Mouse (Mus musculus) midbrain, postnatal 0 days (tissue): ENCODE measurements around the gene P3h3. TPM values are rescaled to one million over a fixed set of nuclear protein-coding genes. Genes with fewer than 3 reads are reported as not detected.
"Not testable (repeated sequence)": the region's sequence is repeated elsewhere in the genome, so short reads cannot be mapped to it uniquely, and the experiment has no call there.

Experiments
- ATAC-seq: fragments of 200-750 bp; cut with Nextera tagmentation; 2 replicates; pipeline ENCODE4 v1.8.0; 2017; ENCODE audit warnings: moderate number of reproducible peaks, mild to moderate bottlenecking, moderate TSS enrichment, moderate library complexity; ENCODE audit not compliant: low FRiP score
- DNase-seq: peaks from one replicate; pipeline ENCODE4 v3.0.0-alpha.2; 2015; ENCODE audit warnings: low spot score
- H3K27ac ChIP-seq: fragments of 300-500 bp; sonication (generic); 2 replicates; pipeline ENCODE4 v1.5.1; 2014; ENCODE audit warnings: low read depth, mild to moderate bottlenecking, low read length, mixed read lengths
- H3K27me3 ChIP-seq: fragments of 300-500 bp; sonication (generic); 2 replicates; pipeline ENCODE4 v1.6.1; 2014; ENCODE audit warnings: low read length, control low read depth, mixed read lengths; ENCODE audit not compliant: insufficient read depth
- H3K36me3 ChIP-seq: fragments of 300-500 bp; sonication (generic); 2 replicates; pipeline ENCODE4 v1.6.1; 2014; ENCODE audit warnings: low read length, control low read depth, mixed read lengths; ENCODE audit not compliant: insufficient read depth
- H3K4me1 ChIP-seq: fragments of 300-500 bp; sonication (generic); 2 replicates; pipeline ENCODE4 v1.6.1; 2014; ENCODE audit warnings: mild to moderate bottlenecking, control low read depth, antibody characterized with exemption, low read length, mixed read lengths; ENCODE audit not compliant: insufficient read depth
- H3K4me2 ChIP-seq: fragments of 300-500 bp; sonication (generic); 2 replicates; pipeline ENCODE4 v1.6.1; 2014; ENCODE audit warnings: low read depth, mild to moderate bottlenecking, low read length, mixed read lengths; ENCODE audit not compliant: poor library complexity, severe bottlenecking
- H3K4me3 ChIP-seq: fragments of 300-500 bp; sonication (generic); 2 replicates; pipeline ENCODE4 v1.5.1; 2014; ENCODE audit warnings: low read depth, mild to moderate bottlenecking, low read length, moderate library complexity
- H3K9ac ChIP-seq: fragments of 300-500 bp; sonication (generic); replicated peaks from 2 replicates; pipeline ENCODE4 v1.6.1; 2014; ENCODE audit warnings: mild to moderate bottlenecking, low read length, moderate library complexity, mixed read lengths; ENCODE audit not compliant: poor library complexity, severe bottlenecking
- H3K9me3 ChIP-seq: fragments of 300-500 bp; sonication (generic); 2 replicates; pipeline ENCODE4 v1.6.1; 2016; ENCODE audit warnings: low read length, control low read depth
- CTCF ChIP-seq: IDR thresholded peaks from 2 replicates; pipeline ENCODE4 v1.5.1; 2016; ENCODE audit warnings: antibody characterized with exemption, mild to moderate bottlenecking
- WGBS: fragments of 180-500 bp; shearing (Covaris S2); extraction: QIAGEN DNeasy Blood & Tissue Kit; methylation state at CpG from one replicate; pipeline ENCODE4 v1.1.7; 2014; 5-methylcytosine and 5-hydroxymethylcytosine counted together
- polyA plus RNA-seq: library from polyadenylated mRNA; unstranded; fragments of >200 nt; fragmentation: Nextera tagmentation; extraction: Ambion mirVana; gene quantifications from 2 replicates; pipeline ENCODE4 v1.2.1, GENCODE M21; 2015
- total RNA-seq: library from RNA; depleted of rRNA; stranded (reverse); fragments of >200 nt; gene quantifications from 2 replicates; pipeline ENCODE4 v1.2.3, GENCODE M21; 2014

Gene P3h3
- total and polyA plus RNA-seq, 2 experiments from 2014 or later = 11.2 to 74.4 TPM

- TF ChIP-seq CTCF = no peak
- Histone ChIP-seq H3K36me3 (peaks cover 43% of the 10 kb centered on the region), H3K9me3 (no peaks in the 10 kb centered on the region), H3K27me3 (no peaks in the 10 kb centered on the region), H3K4me1 (peaks cover 14% of the 10 kb centered on the region), H3K4me3 (peak within 1 kb of the TSS; percentile 61), H3K4me2 (peak within 1 kb of the TSS; percentile 87), H3K9ac (peak within 1 kb of the TSS; percentile 71), H3K27ac (peak within 1 kb of the TSS; percentile 74)
- DNase-seq (peak; percentile 93), ATAC-seq (peak; percentile 83)
- WGBS = under 1% methylated on average over 22 of the region's 22 CpGs
Measured at GRCm38 (mm10) chr6:124813933-124814332, 43.6 kb downstream of the P3h3 start, which contains the start of gene Tpi1. Gene Tpi1 (minus strand): TSS chr6:124814296.

DNA sequence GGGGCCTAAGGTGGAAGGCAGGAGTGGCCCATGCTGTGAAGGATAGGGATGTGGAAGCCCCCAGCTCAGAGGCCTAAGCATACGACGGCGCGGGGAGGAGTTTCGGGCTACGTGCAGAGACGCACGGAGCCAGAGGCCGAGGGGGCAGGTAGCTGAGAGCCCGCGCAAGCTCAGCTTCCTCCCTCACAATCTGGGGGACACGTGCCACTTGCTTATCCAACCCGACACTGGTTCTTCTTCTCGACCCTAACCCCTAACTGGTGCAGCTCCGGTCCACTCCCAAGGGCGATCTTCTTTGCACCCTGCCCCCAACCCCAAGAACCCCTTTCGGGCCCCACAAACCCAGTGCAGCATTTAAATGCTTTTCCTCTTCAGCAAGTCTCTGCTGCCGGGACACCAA, 44.1 kb downstream of the P3h3 start:
- Histone ChIP-seq H3K9ac (peak overlapping the region; percentile 71), H3K9me3 (no peaks in the 10 kb centered on the region), H3K27ac (peak overlapping the region; percentile 74), H3K4me3 (peak overlapping the region; percentile 61), H3K4me1 (peaks cover 14% of the 10 kb centered on the region), H3K27me3 (no peaks in the 10 kb centered on the region), H3K4me2 (peak overlapping the region; percentile 87), H3K36me3 (peaks cover 41% of the 10 kb centered on the region)
- TF ChIP-seq CTCF = no peak
- 0% methylated on average over 18 of the region's 18 CpGs for WGBS
- peak; percentile 79 for ATAC-seq
- DNase-seq = peak; percentile 84

GRCm38 (mm10) chr6:124812848-124813247, 44.7 kb downstream of the P3h3 start:
- peak overlapping the region; percentile 71 for H3K9ac ChIP-seq
- DNase-seq (no peak), ATAC-seq (no peak)
- no peaks in the 10 kb centered on the region for H3K9me3 ChIP-seq
- H3K4me2 ChIP-seq = peak overlapping the region; percentile 87
- no peak for TF ChIP-seq CTCF
- H3K36me3 ChIP-seq = peaks cover 34% of the 10 kb centered on the region
- H3K27me3 ChIP-seq = no peaks in the 10 kb centered on the region
- peak overlapping the region; percentile 74 for H3K27ac ChIP-seq
- peaks cover 14% of the 10 kb centered on the region for H3K4me1 ChIP-seq
- peak overlapping the region; percentile 61 for H3K4me3 ChIP-seq
- WGBS = 17% methylated on average over 9 of the region's 9 CpGs

GRCm38 (mm10) chr6:124811701-124812560, 45.6 kb downstream of the P3h3 start:
- H3K27me3 ChIP-seq = no peaks in the 10 kb centered on the region
- H3K27ac ChIP-seq = no peak overlapping the region
- H3K36me3 ChIP-seq = peaks cover 25% of the 10 kb centered on the region; the same call in 1 of the 2 replicates
- H3K4me3 ChIP-seq = peak overlapping the region; percentile 61; the same call in 1 of the 2 replicates
- no peak for TF ChIP-seq CTCF
- DNase-seq (no peak), ATAC-seq (no peak)
- peak overlapping the region; percentile 87 for H3K4me2 ChIP-seq
- WGBS = 88% methylated on average over 24 of the region's 24 CpGs
- H3K9ac ChIP-seq = no peak overlapping the region
- no peaks in the 10 kb centered on the region for H3K9me3 ChIP-seq
- H3K4me1 ChIP-seq = peaks cover 14% of the 10 kb centered on the region

DNA sequence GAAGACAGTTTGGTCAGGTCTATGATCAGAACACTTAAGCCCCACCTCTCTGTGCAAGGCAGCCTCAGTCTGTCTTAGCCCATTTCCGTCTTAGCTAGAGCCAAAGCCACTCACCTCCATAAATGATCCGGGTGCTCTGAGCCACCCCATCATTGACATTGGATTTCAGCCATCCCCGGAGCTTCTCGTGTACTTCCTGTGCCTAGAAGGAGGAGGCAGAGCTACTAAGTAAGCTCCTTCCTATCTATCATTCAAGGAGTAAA, 46.2 kb downstream of the P3h3 start:
- no peak for TF ChIP-seq CTCF
- Histone ChIP-seq H3K9ac (no peak overlapping the region), H3K9me3 (no peaks in the 10 kb centered on the region), H3K4me3 (no peak overlapping the region), H3K27ac (no peak overlapping the region), H3K4me1 (peaks cover 14% of the 10 kb centered on the region), H3K4me2 (no peak overlapping the region), H3K27me3 (no peaks in the 10 kb centered on the region), H3K36me3 (peaks cover 19% of the 10 kb centered on the region; the same call in 1 of the 2 replicates)
- DNase-seq (no peak), ATAC-seq (no peak)
- WGBS = 88% methylated on average over 4 of the region's 4 CpGs

DNA sequence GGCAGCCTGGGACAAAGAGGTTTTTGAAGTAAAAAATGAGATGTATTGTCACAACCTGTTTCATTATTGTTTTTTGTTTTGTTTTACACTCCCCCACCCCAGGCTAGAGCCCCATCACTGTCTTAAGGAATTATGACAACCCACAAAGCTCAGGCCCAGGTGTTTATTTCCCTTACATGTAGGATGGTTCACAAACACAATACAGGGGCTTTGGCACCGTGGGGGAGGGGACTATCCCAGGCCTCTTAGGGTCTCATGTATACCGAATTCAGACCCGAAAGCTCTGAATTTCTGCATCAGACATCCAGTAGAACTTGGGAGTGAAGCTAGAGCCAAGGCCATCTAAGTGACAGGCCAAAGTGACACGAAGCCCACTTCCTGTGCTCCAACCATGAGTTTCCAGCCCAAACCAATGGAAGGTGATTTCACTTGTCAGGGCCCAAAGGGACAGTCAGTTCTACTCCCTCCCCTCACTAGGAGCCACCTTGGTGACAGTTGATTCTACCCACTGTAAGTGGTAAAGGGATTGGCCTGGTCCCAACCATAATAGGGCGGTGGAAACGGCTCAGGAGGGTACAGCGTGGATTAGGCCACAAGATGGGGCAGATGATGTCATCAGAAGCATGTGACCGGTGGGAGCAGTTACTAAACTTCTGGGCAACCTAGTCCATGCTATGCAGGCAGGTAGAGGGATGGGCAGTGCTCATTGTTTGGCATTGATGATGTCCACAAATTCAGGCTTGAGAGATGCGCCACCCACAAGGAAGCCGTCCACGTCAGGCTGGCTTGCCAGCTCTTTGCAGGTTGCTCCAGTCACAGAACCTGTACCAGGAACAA, 46.8 kb downstream of the P3h3 start:
- not testable (repeated sequence) for H3K27me3 ChIP-seq, ATAC-seq, H3K4me3 ChIP-seq, H3K9me3 ChIP-seq, H3K27ac ChIP-seq, H3K4me2 ChIP-seq, DNase-seq, H3K9ac ChIP-seq
- peaks cover 14% of the 10 kb centered on the region for H3K4me1 ChIP-seq
- WGBS = 82% methylated on average over 11 of the region's 11 CpGs
- 0 out of 2 replicates have a peak, but pooled peaks cover 15% of the 10 kb centered on the region for H3K36me3 ChIP-seq
